Mouse (Mus musculus) heart, postnatal 25 days (tissue): ENCODE measurements around the gene Necab3. TPM values are rescaled to one million over a fixed set of nuclear protein-coding genes. Genes with fewer than 3 reads are reported as not detected.

Experiments used
- DNase-seq: peaks from one replicate; pipeline ENCODE4 v3.0.0; 2022; ENCODE audit warnings: low spot score
- intact Hi-C: fragments of 180-260 bp; cut with DNase I; formaldehyde crosslinking; loops from one replicate; pipeline ENCODE4 v1.15.1; 2025
- total RNA-seq, 2 experiments: library from RNA; stranded (reverse); gene quantifications; 2 replicates each; pipeline ENCODE4 v1.2.3; 2021

Necab3 gene
- total RNA-seq, 2 experiments from 2014 or later, result 0.36 to 0.39 TPM

DNA sequence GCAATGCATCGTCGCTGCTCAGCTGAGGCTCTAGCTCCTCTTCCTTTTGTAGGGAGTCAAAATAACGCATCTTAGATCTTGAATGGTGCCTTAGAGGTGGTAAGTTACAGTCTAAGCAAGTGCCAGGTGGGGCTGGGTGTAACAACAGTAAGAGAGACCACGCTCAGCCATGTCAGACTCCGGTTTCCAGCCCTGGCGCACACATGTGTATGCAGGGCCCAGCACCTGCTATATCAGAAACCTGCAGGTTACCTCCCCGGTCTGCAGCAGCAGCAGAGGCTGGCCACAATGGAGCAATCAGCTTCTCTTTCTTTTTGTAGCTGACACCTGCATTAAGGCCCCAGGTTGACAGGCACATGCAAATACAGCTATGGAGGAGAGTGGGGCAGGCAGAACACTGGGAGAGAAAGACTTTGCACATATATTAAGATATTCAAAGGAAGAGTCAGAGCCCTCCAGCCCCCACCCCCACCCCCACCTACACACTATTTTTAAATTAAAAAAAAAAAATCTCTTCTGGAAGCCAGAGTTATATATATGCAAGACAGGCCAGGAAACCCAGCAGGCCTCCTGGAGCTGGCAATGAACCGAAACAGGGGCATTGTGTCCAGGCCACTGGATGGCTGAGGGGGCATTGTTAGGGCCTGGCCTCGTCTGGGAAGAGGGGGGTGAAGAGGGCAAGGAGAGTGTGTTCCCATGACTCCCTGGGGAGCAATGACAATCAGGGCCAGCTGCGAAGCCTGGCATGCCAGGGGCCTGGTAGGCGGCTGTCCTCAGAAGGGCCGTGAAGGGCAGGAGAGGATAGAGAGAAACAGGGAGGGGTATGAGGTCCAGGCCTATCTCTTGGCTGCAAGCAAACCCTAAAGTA is 18.4 kb upstream of the Necab3 start:
- no peak for DNase-seq
- intact Hi-C loops, result no loop called here

DNA sequence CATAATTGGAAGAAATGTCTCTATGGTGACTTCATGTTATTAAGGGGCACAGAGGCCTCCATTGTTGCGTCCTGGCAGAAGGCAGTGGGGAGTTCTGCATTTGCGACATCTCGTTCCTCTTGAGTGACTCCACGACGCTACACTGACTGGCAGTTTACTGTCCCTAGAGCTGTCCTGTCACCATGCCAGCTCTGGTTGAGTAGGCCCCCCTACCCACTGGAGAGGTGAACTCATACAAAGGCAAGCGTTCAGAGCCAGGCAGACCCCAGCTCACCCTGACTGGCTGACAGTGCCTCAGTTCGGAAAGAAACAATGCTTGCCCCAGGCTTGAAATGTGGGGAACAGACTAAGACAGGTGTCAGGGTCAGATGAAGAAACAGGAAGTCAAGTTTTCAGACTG is 15.6 kb upstream of the Necab3 start:
- intact Hi-C loops, result no loop called here
- no peak for DNase-seq

DNA sequence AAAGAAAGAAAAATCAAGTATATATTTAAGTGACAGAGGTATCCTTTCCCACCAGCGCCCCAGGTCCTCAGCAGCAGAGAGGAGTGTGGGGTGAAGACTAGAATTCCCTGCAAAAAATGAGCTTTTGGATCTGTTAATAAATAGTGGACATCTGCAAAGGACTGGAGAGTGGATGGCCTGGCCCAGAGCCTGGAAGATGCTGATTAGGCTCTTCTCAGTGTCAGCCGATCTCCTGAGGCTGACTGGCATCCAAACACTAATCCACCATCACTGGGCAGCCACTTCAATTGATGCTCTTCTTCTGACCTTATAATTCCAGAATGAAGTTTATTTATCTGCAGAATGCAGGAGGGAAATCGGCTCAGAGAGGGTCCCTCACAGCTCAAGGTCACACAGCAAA is 14.3 kb upstream of the Necab3 start:
- intact Hi-C loops, result no loop called here
- no peak for DNase-seq

DNA sequence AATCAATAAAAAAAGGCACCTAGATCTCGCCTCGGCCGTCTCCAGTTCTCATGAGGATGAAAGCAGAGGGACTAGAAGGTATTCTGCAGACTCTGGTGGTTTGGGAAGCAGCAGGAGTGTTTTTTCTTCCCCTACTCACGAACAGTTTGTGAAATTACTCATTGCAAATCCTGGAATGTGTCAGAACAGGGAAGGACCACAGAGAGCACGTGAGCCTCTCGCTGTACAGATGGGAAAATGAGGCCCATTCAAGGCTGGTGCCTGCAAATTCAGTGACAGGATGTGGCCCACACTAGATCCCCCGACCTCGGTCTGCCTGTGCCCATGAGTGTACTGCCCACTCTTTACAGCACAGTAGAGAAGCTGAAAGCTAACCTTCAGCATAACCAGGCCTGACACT is 13.3 kb upstream of the Necab3 start:
- DNase-seq, result no peak
- intact Hi-C loops, result loop anchor here (2.0 kb wide), 1 partner anchor 29 kb away; no protein-coding TSS in a partner anchor

DNA sequence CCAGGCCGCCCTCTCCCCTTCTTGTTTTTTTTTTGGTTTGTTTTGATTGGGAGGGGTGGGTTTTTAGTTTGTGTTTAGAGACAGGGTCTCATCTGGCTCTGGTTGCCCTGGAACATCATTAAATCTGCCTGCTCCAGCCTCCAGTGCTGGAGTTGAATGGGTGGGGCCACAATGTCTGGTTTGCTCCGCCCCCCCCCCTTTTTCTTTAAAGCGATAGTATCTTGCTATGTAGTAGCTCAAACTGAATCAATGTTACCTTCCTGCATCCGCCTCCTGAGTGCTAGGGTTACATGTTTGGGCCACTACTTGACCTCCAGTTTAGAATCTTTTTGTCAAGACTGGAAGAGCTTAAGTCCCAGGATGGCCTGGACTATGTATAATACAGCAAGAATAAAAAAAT is 12.6 kb upstream of the Necab3 start:
- intact Hi-C loops, result loop anchor here (2.0 kb wide), 1 partner anchor 30 kb away; no protein-coding TSS in a partner anchor
- no peak for DNase-seq

DNA sequence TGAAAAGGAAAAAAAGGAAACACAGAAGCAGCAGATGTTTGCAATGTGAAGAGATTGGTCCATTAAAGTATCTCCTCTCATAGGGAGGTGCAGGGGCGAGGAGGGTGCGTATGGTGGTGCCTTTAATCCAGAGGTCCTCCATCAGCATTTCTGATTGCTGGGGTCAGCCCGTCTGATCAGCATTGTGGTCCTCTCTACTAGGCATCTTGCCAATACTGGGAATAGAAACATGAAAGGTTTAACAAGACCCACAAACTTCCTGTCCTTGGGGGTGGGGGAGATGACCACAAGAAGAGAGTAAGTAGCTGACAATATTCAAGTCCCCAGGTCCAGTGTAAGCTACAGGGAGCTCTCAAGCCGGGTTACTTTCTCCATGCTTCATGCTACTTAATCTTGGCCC is 12.0 kb upstream of the Necab3 start:
- intact Hi-C loops, result loop anchor here (2.0 kb wide), 1 partner anchor 30 kb away; no protein-coding TSS in a partner anchor
- DNase-seq, result no peak

DNA sequence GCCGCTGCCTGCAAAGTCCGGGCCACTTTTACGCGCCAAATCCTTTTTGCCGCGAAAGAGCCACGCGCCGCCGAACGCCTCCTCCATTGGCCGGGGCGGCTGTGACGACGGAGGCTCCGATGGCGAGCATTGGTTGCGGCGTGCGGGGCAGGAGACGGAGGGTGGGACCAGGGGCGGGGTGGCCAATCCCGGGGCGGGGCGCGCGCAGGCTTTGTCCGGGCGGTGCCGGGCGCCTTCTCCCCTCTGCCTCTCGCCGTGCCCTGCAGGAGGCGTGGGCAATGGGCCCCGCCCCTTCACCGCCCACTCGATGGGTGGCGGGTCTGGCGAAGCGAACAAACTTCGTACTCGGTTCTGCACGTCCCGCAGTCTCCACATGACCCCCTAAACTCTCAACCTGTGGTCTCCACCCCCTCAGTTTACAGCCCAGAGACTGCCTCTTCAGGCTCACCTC is 11.2 kb upstream of the Necab3 start, which contains the start of gene E2f1:
E2f1 (minus strand) TSS at position 57 of the 451 bp plus-strand sequence.
- intact Hi-C loops, result loop anchor here (2.0 kb wide), 1 partner anchor 31 kb away; no protein-coding TSS in a partner anchor

DNA sequence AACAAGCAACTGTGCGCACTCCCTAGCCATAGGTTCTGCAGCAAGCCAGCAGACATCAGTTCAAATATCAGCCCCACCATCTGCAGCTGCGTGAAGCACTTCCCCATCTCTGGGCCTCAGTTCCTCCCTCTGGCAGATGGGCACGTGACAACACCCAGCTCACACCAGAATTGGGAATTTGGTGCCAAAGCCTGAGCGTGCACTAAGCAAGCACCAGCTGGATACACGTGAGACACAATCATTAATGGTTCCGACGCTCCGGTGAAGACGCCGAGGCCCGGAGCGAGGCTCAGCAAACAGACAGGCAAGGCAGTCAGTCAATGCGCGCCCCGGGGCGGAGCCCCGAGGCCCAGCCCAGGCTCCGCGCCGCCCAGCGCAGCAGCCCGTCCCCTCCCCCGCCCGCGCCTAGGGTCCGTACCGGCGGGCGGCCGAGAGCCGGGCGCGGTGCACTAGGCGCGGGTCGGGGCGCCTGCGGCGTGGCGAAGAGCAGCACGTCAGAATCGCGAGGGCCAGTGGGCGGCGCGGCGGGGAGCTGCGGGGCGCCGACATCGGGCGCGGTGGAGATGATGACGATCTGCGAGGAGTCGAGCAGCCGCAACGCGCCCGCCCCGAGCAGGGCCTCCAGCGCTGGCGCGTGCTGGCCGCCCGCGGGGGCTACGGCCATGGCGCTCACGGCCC is 10.5 kb upstream of the Necab3 start:
- DNase-seq, result no peak
- intact Hi-C loops, result no loop called here

More for the DNA sequence above, 11.2 kb upstream of the Necab3 start, which contains the start of gene E2f1:
- peak; percentile 88 for DNase-seq

DNA sequence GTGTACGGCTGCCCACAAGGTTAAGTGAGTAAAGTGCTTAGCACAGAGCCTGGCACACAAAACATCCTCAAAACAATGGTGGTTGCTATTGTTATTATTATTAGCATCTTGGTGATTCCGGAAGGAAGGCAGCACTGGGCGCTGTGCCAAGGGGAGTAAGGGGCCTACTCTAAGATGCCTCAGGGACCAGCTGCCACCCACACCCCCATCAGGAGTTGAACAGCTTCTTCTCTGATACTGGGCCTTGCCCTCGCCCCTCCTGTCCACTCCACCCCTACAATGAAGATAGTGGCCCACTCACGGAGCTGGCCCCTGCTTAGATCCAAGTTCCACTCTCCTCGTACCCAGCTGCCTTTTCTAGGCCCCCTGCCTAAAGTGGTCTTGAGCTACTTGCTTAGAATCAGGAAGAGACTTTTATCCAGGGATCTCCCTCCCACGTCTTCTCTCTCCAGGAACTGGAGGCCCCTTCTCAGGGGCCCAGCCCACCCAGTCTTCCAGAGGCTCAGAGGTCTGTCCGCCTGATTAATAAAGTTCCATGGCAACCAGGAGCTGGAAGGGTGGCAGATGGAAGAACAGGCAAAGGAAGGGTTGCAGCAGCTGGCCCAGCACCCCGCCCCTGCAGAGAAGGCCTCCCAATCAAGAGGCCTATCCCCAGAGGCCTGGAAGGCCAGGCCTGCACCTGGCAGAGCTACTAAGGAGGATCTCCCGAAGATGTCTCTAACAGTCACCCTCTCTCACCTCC is 9.8 kb upstream of the Necab3 start:
- intact Hi-C loops, result no loop called here
- DNase-seq, result no peak

DNA sequence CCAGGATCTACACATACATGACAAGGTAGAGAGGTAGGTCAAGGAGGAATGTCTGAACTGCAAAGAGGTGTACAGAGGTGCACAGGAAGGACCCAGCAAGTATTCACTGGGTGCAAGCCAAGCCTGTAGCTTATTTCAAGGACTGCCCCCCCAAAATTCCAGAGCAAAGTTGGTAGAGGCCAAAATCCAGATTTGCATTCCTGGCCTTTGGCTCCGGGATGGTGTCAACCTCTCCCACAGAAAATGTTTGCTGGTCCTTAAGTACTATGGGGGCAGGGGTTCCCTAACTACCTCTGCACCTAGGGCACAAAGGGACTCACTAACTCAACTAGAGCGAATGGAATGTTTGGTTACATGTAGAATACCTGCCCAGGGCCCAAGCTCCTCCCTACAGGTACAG is 9.1 kb upstream of the Necab3 start:
- DNase-seq, result no peak
- intact Hi-C loops, result no loop called here

DNA sequence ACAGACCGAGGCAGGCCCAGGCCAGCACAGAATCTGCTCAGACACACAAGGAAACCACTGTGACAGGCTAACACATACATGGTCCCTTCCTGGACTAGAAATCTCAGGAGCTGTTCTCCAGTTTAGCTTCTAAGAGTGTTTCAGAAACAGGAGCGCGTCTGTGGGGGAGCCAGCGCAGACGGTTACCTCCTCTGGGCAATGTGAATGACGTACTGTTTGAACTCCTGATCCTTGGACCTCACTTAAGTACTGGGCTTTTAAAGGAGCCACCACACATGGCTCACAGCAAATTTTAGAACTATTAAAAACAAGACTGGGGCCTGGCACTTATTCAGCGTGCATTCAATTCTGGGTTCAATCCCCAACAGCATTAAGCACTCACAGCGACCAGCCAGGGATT is 8.0 kb upstream of the Necab3 start:
- intact Hi-C loops, result no loop called here
- no peak for DNase-seq

DNA sequence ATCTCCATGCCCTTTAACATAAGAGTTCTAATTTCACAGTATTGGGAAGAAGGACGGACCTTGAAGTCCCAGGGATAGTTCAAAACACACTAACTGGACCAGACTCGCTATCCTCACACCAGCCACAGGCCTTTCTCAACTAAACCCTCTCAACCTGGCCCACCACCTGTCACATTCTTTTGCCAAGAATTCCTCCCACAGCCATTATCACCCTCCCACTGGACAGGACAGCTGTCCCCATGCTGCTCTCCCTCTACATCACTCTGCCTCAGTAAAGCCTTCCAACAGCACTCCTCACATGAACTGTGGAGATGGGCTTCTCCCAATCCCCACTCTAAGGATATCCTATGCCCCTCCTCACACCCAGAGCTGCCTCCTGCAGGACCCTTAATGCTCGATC is 6.9 kb upstream of the Necab3 start:
- intact Hi-C loops, result no loop called here
- DNase-seq, result no peak

DNA sequence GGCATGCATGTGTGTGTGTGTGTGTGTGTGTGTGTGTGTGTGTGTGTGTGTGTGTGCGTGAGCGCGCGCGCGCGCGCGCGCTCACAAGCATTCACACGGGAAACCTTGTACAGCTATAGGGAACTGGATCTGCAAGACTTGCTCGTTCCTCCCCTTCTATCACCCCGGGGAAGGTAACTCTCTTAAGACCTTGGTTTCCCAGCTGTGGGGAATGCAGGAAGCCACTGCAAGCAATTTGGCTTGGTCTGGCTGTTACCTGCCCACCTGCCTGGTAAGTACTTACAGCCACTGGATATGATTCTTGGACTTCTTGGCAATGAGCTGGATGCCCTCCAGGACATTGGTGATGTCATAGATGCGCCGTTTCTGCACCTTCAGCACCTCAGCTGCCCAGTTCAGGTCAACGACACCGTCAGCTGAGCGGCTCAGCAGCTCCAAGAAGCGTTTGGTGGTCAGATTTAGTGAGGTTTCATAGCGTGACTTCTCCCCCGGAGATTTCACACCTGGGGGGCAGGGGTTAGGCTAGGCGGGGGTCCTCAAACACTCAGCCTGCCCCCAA is 5.0 kb upstream of the Necab3 start:
- no peak for DNase-seq

DNA sequence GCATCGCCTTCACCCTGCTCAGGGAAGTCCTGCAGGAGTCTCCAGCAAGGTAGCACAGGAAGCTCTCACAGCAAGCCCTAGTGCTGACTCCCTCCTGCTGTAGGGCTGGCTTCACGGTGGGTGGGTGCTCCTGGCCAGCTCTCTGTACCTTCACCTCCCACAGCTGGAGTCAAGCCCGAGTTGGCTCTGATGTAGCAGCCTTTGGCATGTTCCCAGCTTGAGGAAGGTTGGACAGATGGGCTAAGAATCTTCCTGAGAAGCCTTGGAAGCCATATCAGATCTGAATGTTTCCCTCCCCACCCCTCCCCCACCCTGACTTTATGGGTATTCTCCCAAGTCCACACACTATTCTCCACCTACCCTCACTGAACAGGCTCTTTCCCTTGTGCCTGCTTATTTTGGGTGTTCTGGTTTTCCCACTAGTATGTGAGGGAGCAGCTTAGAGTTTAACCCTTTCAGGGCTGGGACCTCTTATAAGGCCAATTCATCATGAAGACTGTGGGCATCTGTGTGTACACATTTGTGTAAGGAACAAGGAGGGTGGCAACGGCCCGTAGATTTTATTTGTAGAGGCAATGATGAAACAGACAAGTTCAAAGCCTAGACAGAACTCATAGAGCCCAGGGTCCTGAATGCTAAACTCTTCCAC is 1.4 kb downstream of the Necab3 start:
- intact Hi-C loops, result no loop called here
- DNase-seq, result no peak

More for the DNA sequence above, 5.0 kb upstream of the Necab3 start:
- intact Hi-C loops, result no loop called here

DNA sequence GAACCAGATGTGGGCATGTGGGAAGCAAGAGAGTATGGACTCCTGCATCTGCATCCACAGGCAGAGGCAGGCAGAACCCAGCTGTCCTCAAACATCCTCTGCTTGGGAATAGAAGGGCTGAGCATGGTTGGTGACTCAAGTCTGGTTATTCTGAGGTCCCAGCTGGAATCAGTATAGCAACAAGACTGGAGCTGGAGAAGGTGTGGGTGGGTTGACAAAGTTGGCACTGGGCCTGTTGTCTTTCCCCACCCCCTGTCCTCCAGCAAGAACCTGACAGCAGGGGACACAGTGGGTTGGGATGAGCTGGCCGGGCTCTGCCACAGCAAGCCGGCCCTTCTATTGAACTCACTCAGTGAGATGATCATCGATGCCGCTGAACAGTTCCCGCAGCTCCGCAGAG is 3.5 kb downstream of the Necab3 start:
- DNase-seq, result no peak
- intact Hi-C loops, result no loop called here

DNA sequence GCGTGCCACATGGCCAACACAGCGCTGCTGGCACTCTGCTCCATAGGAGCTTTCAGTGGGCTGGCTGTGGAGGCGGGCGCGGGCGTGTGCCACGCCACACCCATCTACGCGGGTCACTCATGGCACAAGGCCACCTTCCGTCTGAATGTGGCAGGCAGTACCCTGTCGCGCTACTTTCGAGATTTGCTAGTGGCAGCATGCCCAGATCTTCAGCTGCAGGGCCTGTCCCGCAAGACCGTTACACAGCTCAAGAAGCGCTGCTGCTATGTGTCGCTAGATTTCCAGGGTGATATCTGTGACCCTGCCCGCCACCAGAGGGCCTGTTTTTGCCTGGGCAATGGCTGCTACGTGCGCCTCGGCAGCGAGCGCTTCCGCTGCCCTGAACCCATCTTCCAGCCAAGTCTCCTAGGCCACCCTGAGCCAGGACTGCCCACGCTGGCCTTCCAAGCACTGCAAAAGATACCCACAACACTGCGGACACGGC is 6.2 kb downstream of the Necab3 start:
- peak; percentile 35 for DNase-seq
- intact Hi-C loops, result loop anchor here (5.0 kb wide), 2 partner anchors 35 to 60 kb away; partner anchors contain the start of genes 4930519P11Rik and Zfp341

DNA sequence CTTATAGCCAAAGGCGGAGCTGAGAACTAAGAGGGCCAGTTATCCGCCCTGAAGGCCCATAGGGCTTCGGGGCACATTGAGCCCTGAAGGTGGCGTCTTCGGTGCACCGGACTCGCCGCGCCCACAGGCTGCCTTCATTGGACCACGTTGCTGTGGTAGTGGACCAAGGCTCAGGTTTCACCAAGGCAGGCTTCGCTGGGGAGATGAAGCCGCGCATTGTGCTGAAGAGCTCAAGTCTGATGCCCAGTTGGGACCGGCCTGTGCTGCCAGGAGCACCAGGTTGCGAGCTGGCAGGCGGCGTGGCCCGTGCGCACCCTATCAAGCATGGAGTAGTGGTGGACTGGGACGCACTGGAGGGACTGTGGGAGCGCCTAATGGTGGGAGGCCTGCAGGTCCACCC is 6.8 kb downstream of the Necab3 start:
- DNase-seq, result no peak
- intact Hi-C loops, result loop anchor here (5.0 kb wide), 2 partner anchors 35 to 60 kb away; partner anchors contain the start of genes 4930519P11Rik and Zfp341

DNA sequence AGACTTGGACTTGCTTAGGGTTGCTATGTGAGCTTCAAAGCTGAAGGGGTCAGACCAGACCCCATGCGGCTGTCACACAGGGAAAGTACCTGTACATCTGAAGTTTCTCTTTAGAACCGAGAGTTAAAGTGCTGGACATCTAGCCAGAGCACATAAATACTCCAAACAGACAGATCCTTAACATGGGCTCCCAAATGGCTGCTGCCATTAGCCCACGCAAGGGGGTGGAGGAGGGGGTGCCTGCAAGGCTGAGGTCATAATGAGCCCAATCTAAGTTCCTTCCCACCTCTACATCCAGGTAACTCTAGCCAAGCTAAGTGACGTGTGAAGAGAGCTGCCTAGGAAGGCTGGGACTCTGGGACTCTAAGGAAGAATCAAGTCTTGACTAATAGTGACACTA is 7.2 kb downstream of the Necab3 start, which contains the start of gene Actl10:
Actl10 (plus strand) TSS at position 301 of the 400 bp plus-strand sequence.
- no peak for DNase-seq
- intact Hi-C loops, result loop anchor here (5.0 kb wide), 2 partner anchors 36 to 61 kb away; partner anchors contain the start of genes 4930519P11Rik and Zfp341

DNA sequence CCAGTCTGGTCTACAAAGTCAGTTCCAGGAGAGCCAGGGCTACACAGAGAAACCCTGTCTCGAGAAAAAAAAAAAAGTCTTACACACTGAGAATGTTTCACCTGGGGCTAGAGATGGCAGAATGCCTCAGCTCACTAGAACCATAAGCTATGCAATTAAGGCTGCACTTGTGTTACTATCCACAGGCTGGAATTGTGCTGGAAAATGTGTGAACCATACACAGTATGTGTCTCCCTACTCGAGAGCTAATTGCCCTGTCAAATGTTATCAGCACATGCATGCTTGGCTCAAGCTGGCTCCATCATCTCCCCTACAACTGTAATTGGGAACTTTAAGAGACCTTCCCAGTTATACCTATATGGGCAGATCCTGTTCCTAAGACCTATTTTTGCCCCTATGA is 7.8 kb downstream of the Necab3 start:
- intact Hi-C loops, result loop anchor here (5.0 kb wide), 2 partner anchors 36 to 61 kb away; partner anchors contain the start of genes 4930519P11Rik and Zfp341
- no peak for DNase-seq
